Mouse (Mus musculus): Measurements from ENCODE around the gene Rfx4. TPM values are rescaled to one million over a fixed set of nuclear protein-coding genes. Genes with fewer than 3 reads are reported as not detected.
A peak's percentile ranks its signal among the peaks of the same experiment; 100 is the strongest.

Rfx4 gene
- total RNA-seq (2021) = under 1 TPM; 0.20 to 0.23 TPM
- long read RNA-seq, experiment 1 = 0 reads
- long read RNA-seq, experiment 2 = 0 reads

- no peak for DNase-seq (ENCODE audit: low spot score in 2 of 2)
Measured at GRCm38 (mm10) chr10:84755786-84756203, at the start of gene Rfx4. Gene Rfx4, plus strand, starts transcription at chr10:84756062.

DNA sequence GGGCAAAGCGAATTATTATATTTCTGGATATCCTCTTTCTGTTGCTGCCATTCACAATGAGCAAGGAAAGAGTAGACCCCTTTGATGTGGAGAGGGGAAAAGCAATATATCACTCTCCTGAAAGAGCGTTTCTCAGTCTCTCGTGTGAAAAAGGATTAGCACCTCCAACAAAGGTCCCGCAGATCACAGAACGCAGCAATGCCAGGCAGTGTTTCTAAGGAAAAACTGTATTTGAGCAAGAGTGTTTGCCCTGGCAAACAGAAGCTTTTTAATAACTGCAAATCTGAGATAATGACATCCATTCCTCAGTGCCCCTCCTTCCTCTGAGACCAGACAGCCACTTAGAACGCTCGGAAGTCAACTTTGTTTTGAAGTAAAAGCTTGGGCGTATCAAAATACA, 49.3 kb upstream of the Rfx4 start:
- DNase-seq (ENCODE audit: low spot score in 2 of 2) = no peak

GRCm38 (mm10) chr10:84707226-84707625, 48.6 kb upstream of the Rfx4 start:
- no peak for DNase-seq (ENCODE audit: low spot score in 2 of 2)

DNA sequence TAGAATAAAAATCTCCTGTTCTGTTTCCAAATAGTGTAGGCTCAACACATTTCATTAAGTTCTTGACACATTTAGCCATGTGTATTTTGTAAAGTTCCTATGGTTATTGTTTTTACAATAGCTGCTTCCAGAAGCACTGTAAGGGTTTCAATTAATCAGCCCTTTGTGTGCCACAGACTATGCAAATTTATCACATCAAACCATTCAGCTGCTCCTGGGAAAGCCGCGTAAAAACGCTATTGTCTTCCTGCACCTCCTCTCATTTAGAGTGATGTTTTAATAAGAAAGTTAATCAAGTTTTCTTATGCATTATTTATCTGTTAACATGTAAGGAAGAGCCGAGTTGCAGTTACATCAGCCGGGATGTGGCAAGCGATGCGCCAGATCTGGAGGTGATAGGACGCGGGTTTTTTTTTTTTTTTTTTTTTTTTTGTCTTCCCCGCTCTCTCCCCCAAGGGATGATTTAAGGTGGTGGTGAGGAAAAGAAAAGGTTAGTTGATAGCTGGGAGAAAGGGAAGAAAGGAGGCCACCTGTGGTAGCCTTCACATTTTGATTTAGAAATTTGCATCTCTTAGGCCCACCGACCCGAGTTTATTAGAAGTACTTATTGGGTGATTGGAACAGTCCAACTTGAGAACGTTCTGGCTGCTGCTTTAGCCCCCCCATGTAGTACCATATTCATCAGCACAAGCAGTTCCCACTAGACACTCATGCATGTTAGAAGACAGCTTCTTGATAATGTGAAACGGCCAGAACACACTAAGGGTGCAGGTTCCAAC, 47.9 kb upstream of the Rfx4 start:
- no peak for DNase-seq (ENCODE audit: low spot score in 2 of 2)

DNA sequence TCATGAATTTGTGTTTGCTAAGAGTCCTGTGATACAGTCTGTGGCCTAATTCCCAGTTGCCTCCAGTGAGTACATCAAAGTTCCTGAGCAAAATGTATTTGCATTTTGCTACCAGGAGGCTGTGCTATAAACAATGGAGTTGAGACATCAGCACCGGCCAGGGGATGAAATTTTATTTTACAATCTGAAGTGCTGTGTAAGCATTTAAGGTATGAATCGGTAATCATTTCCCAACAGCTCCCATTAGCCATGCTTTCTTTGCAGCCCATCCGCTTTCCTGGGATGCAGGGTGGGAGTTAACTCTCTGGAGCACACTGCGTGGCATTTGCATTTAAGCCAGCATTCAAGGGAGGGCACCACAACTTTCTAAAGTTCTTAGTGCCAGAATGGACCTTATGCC, 45.7 kb upstream of the Rfx4 start:
- DNase-seq (ENCODE audit: low spot score in 2 of 2) = no peak

DNA sequence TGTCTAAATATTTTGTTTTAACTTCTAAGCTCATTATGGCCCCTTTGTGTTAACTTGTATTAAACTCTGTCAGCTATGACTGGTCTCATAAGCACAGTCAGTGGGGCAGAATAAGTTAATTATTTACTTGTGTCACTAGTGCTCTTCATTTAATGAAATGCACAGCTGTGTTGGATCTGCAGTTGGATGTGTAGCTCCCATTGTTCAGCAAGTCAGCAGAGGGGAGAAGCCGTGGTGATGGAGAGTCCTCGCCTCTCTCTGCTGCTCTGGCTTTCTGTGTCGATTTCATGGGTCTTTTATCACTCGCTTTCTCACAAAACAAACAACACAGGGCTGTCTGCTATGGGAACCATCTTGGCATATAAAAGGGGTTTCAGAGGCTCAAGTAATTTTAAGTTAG, 45.0 kb upstream of the Rfx4 start:
- no peak for DNase-seq (ENCODE audit: low spot score in 2 of 2)

DNA sequence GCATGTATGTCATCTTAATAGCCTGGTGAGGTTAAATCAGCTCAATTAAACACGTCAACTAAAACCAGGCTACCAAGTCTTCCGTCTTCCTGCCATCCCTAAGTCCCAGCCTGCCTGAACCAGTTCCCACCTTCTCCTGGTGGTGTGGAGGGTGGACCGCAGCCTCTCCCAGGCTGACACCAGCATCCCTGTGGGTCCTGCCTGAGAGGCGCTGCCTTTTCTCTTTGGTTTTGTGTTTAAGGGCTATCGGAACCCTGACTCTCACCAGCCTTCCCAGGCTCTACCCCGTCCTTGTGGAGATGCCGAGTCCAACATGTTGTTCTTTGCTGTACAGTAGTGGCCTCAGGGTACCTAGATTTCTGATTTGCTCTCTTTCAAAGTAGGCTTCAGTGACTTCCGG, 44.4 kb upstream of the Rfx4 start:
- DNase-seq (ENCODE audit: low spot score in 2 of 2) = no peak

GRCm38 (mm10) chr10:84711940-84712339, 43.9 kb upstream of the Rfx4 start:
- DNase-seq (ENCODE audit: low spot score in 2 of 2) = no peak

DNA sequence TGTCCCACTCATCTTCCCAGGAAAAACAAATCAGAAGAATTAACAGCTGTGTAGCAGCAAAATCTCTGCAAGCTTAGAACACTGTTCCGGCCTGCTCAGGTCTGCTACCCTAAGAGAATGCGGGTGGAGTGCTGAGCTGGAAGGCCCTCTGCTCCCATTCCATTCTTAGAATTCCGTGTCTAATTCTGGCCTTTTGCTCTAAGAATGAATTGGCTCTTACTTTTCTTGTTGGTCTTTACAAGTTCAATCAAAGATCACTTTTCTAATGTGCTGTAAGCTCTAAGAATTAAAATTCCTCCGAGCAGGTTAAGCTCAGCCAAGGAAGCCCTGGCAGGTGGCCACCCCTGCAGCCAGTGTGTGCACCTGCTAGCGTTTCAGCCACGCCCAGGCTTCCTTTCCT, 43.3 kb upstream of the Rfx4 start:
- DNase-seq (ENCODE audit: low spot score in 2 of 2) = no peak

- no peak for DNase-seq (ENCODE audit: low spot score in 2 of 2)
Measured at GRCm38 (mm10) chr10:84713043-84713442, 42.8 kb upstream of the Rfx4 start.

DNA sequence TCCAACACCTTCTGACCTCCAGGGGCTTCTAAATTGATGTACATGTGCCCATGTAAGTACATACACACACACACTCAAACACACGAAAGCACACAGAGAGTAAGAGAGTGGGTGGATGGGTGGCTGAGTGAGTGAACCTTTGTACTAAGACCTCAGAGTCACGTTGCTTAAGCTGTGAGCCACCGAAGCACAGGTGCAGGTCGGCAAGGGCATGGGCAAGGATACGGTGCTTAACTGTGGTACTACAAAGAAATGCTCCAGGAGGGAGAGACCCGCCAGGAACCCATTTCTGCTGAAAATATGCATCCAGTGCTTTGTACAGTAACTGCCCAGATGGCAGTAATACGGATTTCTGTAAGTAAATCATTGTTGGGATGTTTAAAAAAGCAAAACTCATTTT, 40.2 kb upstream of the Rfx4 start:
- DNase-seq (ENCODE audit: low spot score in 2 of 2) = no peak

DNA sequence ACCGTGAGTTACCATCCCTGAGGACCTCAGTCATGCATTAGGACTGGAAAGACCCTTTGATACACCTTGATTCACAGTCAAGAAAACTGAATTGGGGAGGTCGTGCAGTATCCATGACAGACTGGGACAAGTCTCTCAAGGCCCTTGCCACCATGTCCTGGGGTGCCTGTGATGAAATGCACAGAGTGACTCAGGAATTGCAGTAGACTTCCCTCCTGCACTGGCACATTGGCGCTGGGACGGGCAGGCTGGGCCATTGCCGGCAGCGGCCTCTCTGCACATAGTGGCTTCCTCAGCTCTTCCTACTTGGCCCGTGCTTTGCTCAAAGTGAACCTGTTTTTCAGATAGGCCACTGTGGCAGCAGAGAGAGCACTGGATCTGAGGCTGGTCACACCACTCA, 39.3 kb upstream of the Rfx4 start:
- no peak for DNase-seq (ENCODE audit: low spot score in 2 of 2)

- no peak for DNase-seq (ENCODE audit: low spot score in 2 of 2)
Measured at GRCm38 (mm10) chr10:84722711-84723110, 33.2 kb upstream of the Rfx4 start.

DNA sequence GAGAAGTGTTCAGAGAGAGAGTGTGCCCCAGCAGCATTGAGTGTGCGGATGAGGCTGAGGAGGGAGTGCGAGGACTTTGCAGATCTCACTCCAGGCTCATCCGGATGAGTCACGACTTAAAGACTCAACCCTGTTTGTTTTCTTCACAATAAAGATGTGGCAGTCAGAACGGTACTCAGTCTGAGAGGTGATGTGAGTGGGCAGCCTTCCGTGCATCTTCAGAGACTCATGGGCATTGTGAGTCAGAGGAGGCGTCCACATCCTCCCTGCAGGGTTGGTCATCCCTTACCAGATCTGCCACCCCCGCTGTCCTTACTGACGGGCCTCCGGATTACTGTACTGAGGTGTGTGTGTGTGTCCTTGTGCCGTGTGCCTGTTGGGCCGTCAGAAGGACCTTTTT, 28.9 kb upstream of the Rfx4 start:
- no peak for DNase-seq (ENCODE audit: low spot score in 2 of 2)

DNA sequence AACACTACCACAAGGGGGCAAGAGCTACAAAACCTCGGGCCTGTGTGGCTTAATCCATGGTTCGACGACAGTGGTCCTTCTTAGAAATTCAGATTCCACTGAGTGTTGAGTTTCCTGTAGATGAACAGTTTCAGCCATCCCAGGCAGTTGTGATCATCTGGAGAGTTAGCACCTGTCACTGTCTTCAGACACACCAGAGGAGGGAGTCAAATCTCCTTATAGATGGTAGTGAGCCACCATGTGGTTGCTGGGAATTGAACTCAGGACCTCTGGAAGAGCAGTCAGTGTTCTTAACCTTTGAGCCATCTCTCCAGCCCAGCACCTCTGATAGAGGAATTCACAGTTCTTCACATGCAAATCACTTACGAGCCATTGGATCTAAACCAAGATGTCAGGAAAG, 28.1 kb upstream of the Rfx4 start:
- no peak for DNase-seq (ENCODE audit: low spot score in 2 of 2)

- DNase-seq (ENCODE audit: low spot score in 2 of 2) = no peak
Measured at GRCm38 (mm10) chr10:84730078-84730477, 25.8 kb upstream of the Rfx4 start.

DNA sequence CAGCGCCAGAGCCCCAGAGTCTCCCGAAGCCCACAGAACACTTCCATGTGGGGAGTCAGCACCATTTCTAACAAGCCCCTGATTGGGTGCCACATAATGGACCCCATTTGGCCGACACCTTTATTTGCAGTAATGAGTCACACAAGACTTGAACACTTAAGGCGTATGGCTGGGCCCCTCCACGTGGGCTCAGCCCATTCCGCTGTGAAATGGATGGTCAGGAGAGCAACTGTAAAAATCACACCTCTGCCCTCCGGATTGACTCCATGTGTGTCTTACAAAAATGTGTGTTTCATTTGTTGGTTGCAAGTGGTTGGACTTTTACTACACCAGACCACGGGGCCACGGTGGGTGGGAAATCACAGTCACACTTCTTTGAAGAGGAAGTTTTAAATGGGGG, 24.9 kb upstream of the Rfx4 start:
- no peak for DNase-seq (ENCODE audit: low spot score in 2 of 2)

DNA sequence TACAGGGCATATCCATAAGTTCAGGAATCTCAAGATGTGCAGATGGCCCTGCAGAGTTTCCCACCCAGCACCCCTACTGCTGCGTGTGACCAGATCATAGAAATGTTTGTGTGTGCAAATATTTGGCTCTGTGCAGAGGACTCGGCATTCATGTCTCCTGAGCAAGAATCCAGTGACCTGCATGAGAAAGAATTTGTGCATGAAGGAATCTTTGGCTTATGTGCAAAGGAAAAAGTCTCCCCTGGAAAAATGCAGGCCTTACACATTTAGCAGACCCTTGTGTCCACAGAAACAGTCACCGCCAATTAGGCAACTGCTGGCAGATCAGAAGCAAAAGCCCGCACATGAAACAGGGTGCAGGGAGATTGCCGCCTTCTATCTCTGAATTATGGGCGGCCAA, 22.4 kb upstream of the Rfx4 start:
- no peak for DNase-seq (ENCODE audit: low spot score in 2 of 2)

- DNase-seq (ENCODE audit: low spot score in 2 of 2) = peak in 1 of 2 experiments; percentile 37
Measured at GRCm38 (mm10) chr10:84754851-84755785, 744 bp upstream of the Rfx4 start.

- DNase-seq (ENCODE audit: low spot score in 2 of 2) = peak in 1 of 2 experiments; percentile 18
Measured at GRCm38 (mm10) chr10:84756435-84757095, 703 bp downstream of the Rfx4 start.

DNA sequence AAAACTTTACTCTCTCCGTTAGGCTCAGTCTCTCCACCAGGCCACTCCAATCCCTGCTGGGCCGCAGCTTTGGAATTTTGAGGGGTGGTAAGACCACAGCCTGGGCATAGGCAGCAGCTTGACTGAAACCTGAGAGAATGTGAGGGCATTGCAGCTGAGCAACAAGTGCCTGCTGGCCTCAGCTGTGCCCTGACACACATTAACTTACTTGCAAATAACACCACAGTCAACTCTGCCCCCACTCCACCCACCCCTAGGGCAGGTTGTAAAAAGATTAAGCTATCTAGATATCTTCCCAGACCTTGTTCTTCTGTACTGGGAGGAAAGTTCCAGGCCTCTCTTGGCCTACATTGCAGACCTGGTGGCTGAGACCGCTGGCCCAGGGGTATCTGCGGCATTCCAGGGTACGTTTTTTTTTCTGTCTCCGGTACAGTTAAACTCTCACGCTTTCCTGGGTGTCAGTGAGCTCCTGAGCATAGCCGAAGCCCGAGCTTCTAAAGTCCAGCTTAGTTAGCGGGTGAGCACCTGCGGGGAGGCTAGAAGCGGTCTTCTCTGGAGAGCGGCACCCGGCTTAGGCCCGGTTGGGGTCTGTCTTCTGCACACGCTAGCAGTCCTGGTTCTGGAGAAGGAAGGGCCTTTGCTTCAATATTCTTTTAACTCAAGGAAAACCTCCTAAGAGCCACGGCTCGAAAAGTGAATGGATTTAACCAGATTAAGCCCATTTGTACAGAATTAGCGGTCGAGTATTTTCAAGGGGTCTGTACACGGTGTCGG, 1.8 kb downstream of the Rfx4 start:
- DNase-seq (ENCODE audit: low spot score in 2 of 2) = peak in 1 of 2 experiments; percentile 8

All from gastrocnemius, postnatal 4 days (tissue).